In the genomic region with DNA sequence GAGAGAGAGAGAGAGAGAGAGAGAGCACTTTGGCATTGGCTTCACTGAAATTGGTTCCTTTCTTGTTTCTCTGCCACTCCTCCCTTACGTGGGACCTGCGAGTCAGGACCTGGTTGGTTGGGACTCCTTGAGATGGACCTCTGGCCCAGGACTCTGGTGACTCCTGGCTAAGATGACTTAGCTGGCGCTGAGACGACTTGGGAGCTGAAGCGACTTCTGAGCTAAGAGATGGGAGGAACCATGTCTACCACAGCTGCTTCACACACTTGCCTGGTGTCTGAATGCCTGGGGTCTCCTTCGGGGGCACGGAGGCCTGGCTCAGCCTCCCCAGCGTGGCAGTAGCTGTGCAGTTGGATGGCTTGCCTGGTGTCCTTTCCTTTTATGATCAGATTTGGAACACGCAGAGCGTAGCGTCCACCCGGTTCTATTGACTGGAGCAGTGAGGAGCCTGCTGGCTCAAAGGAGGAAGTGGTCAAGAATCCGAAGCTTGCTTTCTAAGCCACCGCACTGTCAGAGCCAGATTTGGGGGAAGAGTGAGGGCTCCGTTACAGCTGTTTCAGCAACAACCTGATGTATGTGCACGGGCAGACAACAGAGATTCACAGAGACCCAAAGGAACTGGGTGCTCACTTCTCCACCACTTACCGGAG, we compare ENCODE assay signal across 26 mouse cellular contexts. TPM values are rescaled to one million over a fixed set of nuclear protein-coding genes. Genes with fewer than 3 reads are reported as not detected.
A peak's percentile ranks its signal among the peaks of the same experiment; 100 is the strongest.
DNase-seq lines count a peak whose midpoint lies in the region; ATAC-seq and TF ChIP-seq lines count a peak whose summit lies in the region.
"Had no signal": no experiment of that assay in that cellular context is flagged by ENCODE, and none has a peak within 500 bp of the region (broad histone marks: within the 10 kb centered on the region; RNA-seq: fewer than 3 reads in every experiment).

No protein-coding gene starts in this region.

- no peak for TF ChIP-seq POLR2A in bone marrow, adult 2 months (IDR thresholded peaks at IDR 0.05; ENCODE audit: borderline replicate concordance, control insufficient read depth, low read depth, low read length)

- DNase-seq in layer of hippocampus, adult 9-11 months = peak; percentile 32
- DNase-seq in layer of hippocampus, postnatal 10 days (ENCODE audit: low spot score in 2 of 2) = no peak
- DNase-seq in monocyte, adult 2 months (ENCODE audit: low read depth in 1 of 2, low spot score in 2 of 2) = peak; percentile 30 to 34
- DNase-seq in cerebellum, adult 9-11 months = no peak
- DNase-seq in gastrocnemius, adult 2 months = no peak
- DNase-seq: adrenal gland, adult 8-10 months; B cell, adult 2 months; cerebellum, adult 11 months; cerebellum, postnatal 10 days; kidney, adult 11 months; lung, adult 2 months; lung, postnatal 36 days; right cerebral cortex, postnatal 4 days; thymus, postnatal 36 days had no signal

- H3K27ac ChIP-seq in bone marrow, adult 2 months (ENCODE audit: control insufficient read depth, insufficient read depth, low read depth, low read length, poor library complexity) = peak overlapping the region; percentile 65
- H3K27ac ChIP-seq in gastrocnemius, adult 2 months = no peak overlapping the region
- H3K27ac ChIP-seq: forebrain, embryonic 13.5 days; limb, embryonic 12.5 days; liver, embryonic 12.5 days; midbrain, embryonic 12.5 days; stomach, embryonic 15.5 days had no signal

- 34% methylated on average over 17 of the region's 17 CpGs for WGBS in bone marrow, adult 2 months

- peak overlapping the region; percentile 21 for H3K4me3 ChIP-seq in bone marrow, adult 2 months (replicated peaks; ENCODE audit: control insufficient read depth, low read depth, low read length)
- H3K4me3 ChIP-seq in gastrocnemius, adult 2 months = no peak overlapping the region
- H3K4me3 ChIP-seq: forebrain, embryonic 13.5 days; limb, embryonic 12.5 days; liver, embryonic 12.5 days; midbrain, embryonic 12.5 days; myocyte; stomach, embryonic 15.5 days had no signal

- no peaks in the 10 kb centered on the region for H3K4me1 ChIP-seq in bone marrow, adult 2 months (ENCODE audit: control insufficient read depth, insufficient read depth, low read length)
- H3K4me1 ChIP-seq: forebrain, embryonic 13.5 days; limb, embryonic 12.5 days; liver, embryonic 12.5 days; midbrain, embryonic 12.5 days; stomach, embryonic 15.5 days had no signal

- no peak for TF ChIP-seq CTCF in bone marrow, adult 2 months (IDR thresholded peaks at IDR 0.05; ENCODE audit: control insufficient read depth, insufficient read depth, low read length)
- TF ChIP-seq CTCF in gastrocnemius, adult 2 months (IDR thresholded peaks at IDR 0.05) = no peak

- intact Hi-C loops in gastrocnemius, adult 2 months (cut with DNase I) = no loop called here

- ATAC-seq in granulocyte monocyte progenitor cell, adult 5-6 weeks (replicated peaks; ENCODE audit: poor library complexity, severe bottlenecking) = peak; percentile 92
- ATAC-seq in erythroid progenitor cell, adult 5-6 weeks (replicated peaks; ENCODE audit: low FRiP score, poor library complexity, severe bottlenecking) = no peak
- ATAC-seq: activated CD4-positive, CD25-positive, alpha-beta regulatory T cell, adult 4 months; forebrain, embryonic 13.5 days; liver, embryonic 12.5 days had no signal

RNA-seq across cellular contexts. Expression of a gene that starts 11.6 kb away (rescaled TPM):
- total RNA-seq in layer of hippocampus, postnatal 10 days (2021) = 1 to 10 TPM in 1 of 2 experiments, under 1 TPM in 1; 0.60 to 1.0 TPM
- 0.63 and 3.7 TPM in 2 replicates for polyA plus RNA-seq in bone marrow, adult 2 months (2011; ENCODE audit: insufficient read depth, insufficient read length, low replicate concordance, missing spikeins)
- total RNA-seq in granulocyte monocyte progenitor cell, adult 5-6 weeks (2014; fragmentation: Nextera tagmentation) = 1.7 TPM in 1 of 2 replicates, not detected in the other
- total RNA-seq in granulocyte monocyte progenitor cell, adult 5-6 weeks (2017) = 0.82 and 0.98 TPM in 2 replicates
- total RNA-seq in erythroid progenitor cell, adult 5-6 weeks (2015; ENCODE audit: low replicate concordance) = 1.4 TPM in 1 of 2 replicates, not detected in the other
- total RNA-seq in erythroid progenitor cell, adult 5-6 weeks (2017; ENCODE audit: low replicate concordance) = 0.90 TPM in 1 of 2 replicates, not detected in the other
- under 1 TPM in 1 of 2 experiments, not detected in 1; 0.17 TPM for total RNA-seq in gastrocnemius, adult 2 months (2021)
- total RNA-seq: gastrocnemius, adult 18-20 months; MEL had no signal
- polyA plus RNA-seq: myocyte had no signal

RNA-seq across cellular contexts. Expression of a gene that starts 22.9 kb away (rescaled TPM):
- total RNA-seq in layer of hippocampus, postnatal 10 days (2021) = 10 to 100 TPM; 21.6 to 25.5 TPM
- polyA plus RNA-seq in bone marrow, adult 2 months (2011; ENCODE audit: insufficient read depth, insufficient read length, low replicate concordance, missing spikeins) = 0.70 and 0.92 TPM in 2 replicates
- total RNA-seq in granulocyte monocyte progenitor cell, adult 5-6 weeks (2014; fragmentation: Nextera tagmentation) = not detected in 2 replicates
- not detected in 2 replicates for total RNA-seq in granulocyte monocyte progenitor cell, adult 5-6 weeks (2017)
- total RNA-seq in erythroid progenitor cell, adult 5-6 weeks (2015; ENCODE audit: low replicate concordance) = not detected in 2 replicates
- total RNA-seq in erythroid progenitor cell, adult 5-6 weeks (2017; ENCODE audit: low replicate concordance) = not detected in 2 replicates
- 1 to 10 TPM; 1.4 to 1.8 TPM for total RNA-seq in gastrocnemius, adult 2 months (2021)
- total RNA-seq: MEL had no signal
- polyA plus RNA-seq: activated CD4-positive, CD25-positive, alpha-beta regulatory T cell, adult 4 months had no signal

Comparison
In these comparisons a context has a peak if more than half of its experiments do, and no peak if none do; other contexts are left out.
1. DNase-seq: peak in layer of hippocampus, adult 9-11 months (single experiment) and monocyte, adult 2 months (2 of 2); none in layer of hippocampus, postnatal 10 days (0 of 2), cerebellum, adult 9-11 months (single experiment) and gastrocnemius, adult 2 months (single experiment).
2. RNA of a gene that starts 22.9 kb away (total RNA-seq): 21.6 to 25.5 TPM in layer of hippocampus, postnatal 10 days; 1.4 to 1.8 TPM in gastrocnemius, adult 2 months, not detected in granulocyte monocyte progenitor cell, adult 5-6 weeks and not detected in erythroid progenitor cell, adult 5-6 weeks; every median in the first group is over 4 times any median in the second.